Mouse (Mus musculus): ENCODE data around the gene Ush2a. TPM values are rescaled to one million over a fixed set of nuclear protein-coding genes. Genes with fewer than 3 reads are reported as not detected.

The Ush2a gene
- polyA plus RNA-seq (2016; fragmentation: Nextera tagmentation; extraction: Ambion mirVana) = 0.01 and 0.09 TPM in 2 replicates

DNA sequence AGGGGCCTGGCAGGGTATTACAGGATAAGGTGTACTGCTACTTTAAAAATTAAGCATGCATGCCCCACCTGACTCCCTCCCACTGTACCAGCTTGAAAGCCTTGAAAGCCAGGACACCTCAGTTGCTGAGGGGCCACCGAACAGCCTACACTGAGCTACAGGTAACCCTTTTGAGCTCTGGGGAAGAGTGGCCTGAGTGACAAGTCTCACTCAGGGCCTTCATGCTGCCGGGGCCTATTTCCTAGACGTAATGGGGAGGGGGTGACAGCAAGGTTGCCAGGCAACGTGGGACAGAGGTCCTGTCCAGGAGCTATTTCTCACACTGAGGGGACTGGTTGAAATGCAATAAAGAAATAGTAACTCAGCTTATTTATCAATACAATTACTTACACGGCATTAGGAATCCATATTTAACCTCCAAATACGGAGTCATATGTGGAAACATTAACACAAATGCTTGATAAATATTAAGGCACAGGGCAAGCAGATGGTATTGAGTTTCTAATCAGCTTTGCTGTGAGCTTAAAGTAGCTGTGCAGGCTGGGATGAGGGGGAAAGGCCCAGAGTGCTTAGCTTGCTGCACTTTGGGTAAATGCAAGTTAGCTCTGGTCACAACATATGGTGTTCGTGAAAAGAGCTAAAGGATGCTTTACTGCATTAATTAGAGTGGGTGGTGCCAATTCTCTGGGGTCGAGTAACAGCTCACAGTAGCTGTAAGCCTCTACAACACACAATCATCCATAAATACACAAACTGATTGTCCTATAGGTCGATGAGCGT, at the start of gene Ush2a:
Ush2a (plus strand) TSS at position 121 of the 780 bp plus-strand sequence.
- Histone ChIP-seq H3K27ac (replicated peaks) (no peak within 1 kb of the TSS), H3K36me3 (replicated peaks) (no peaks in the 10 kb centered on the region), H3K9me3 (no peaks in the 10 kb centered on the region), H3K27me3 (replicated peaks; ENCODE audit: low read depth, poor library complexity, severe bottlenecking) (no peaks in the 10 kb centered on the region; the same call in 1 of the 2 replicates), H3K4me3 (no peak within 1 kb of the TSS), H3K4me1 (peaks cover 28% of the 10 kb centered on the region)
- DNase-seq (ENCODE audit: low spot score) = no peak
- WGBS = 65% methylated on average over 10 of the region's 10 CpGs

DNA sequence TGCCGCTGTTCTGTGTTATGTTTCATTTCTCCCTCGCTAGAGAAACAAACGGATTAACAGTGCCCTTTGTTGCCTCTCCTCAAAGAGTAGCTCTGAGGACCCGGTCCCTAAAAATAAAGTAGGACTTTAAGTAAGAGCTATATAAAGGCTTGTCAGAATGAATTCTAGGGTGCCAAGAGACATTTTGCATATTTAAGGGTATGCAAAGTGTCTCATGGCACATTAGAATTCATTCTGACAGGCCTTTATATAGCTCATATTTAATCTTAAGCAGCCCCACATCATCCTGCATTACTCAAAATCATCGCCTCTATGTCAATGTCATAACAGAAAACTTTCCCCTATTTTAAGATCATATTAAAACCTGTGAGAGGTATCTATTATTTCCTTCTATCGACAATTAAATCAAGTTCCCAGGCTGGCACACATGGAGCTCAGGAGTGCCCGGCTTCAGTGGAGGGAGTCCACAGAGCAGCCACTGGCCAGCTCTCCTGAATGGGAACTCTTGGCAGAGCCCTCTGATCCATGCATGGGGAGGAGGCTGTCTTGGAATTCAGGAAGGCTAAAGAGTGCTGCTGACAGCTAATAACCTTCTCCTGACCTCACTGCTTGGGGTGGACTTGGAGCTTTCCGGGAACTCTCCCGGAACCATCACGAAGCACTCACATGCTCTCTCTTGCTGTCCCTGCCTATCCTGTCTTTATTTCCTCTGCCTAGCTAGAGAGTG, 46.8 kb upstream of the Ush2a start:
- no peak overlapping the region for H3K27ac ChIP-seq (replicated peaks)
- no peak overlapping the region for H3K4me3 ChIP-seq
- no peaks in the 10 kb centered on the region for H3K36me3 ChIP-seq (replicated peaks)
- DNase-seq (ENCODE audit: low spot score) = no peak
- no peaks in the 10 kb centered on the region for H3K9me3 ChIP-seq
- 64% methylated on average over 10 of the region's 10 CpGs for WGBS
- no peaks in the 10 kb centered on the region for H3K27me3 ChIP-seq (replicated peaks; ENCODE audit: low read depth, poor library complexity, severe bottlenecking)
- H3K4me1 ChIP-seq = peaks cover 4% of the 10 kb centered on the region; the same call in 1 of the 2 replicates

DNA sequence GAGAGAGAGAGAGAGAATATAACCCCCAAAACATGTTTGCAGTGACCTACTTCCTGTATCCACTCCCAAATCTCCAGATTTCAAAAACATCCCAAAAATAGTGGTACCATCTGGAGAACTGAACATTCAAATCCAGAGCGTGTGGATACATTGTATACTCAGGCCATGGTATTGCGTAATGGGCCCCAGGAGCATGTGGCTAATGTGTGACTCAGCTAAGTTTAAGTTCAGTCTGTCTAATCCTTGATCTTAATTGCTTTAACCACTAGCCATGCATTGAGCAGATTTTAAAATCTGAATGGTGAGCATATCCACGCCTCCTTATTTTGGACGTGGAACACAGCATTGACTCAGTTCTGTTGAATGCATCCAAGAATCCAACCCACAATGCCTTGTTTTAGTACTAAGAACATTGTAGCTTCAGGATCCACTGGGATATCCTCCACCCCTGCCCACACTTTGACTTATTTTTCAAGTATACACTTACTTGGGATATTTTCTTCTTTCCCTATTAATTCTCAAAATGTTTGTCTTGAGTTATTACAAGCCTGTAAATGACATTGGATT, 40.5 kb upstream of the Ush2a start:
- Histone ChIP-seq H3K36me3 (replicated peaks) (no peaks in the 10 kb centered on the region), H3K4me3 (no peak overlapping the region), H3K4me1 (no peaks in the 10 kb centered on the region), H3K27ac (replicated peaks) (no peak overlapping the region), H3K27me3 (replicated peaks; ENCODE audit: low read depth, poor library complexity, severe bottlenecking) (no peaks in the 10 kb centered on the region), H3K9me3 (no peaks in the 10 kb centered on the region)
- WGBS = 91% methylated on average over 4 of the region's 4 CpGs
- no peak for DNase-seq (ENCODE audit: low spot score)

DNA sequence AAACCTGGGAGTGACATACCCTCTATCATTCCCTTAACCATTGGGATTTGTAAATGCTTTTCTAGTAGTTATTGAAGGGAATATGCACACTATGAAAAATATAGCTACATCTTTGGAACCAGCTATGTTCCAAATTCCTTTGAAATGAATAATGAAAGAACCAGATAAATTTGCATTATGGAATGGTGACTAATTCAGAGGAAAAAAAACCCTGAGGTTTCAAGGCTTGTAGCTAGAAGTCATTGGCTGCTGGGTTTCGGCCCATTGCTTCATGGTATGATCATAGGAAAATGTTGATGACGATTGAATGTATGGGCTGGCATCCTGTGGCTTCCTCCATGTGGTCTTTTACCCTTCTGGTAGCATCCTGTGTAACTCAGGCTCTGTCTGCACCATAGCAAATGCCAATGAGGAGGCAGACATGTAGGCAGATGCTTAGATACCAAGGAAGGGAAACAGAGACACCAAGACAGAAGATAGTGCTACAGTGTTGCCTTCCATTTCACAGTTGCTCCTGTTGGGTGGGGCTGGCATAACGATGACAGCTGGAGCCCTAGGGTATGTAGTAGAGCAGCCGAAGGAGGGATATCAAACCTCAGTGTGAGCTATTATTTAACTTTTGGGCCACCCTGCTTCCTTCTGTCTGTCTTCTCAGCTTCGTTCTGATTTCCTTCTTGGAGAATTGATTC, 28.6 kb upstream of the Ush2a start:
- Histone ChIP-seq H3K36me3 (replicated peaks) (no peaks in the 10 kb centered on the region), H3K27me3 (replicated peaks; ENCODE audit: low read depth, poor library complexity, severe bottlenecking) (no peaks in the 10 kb centered on the region), H3K27ac (replicated peaks) (no peak overlapping the region), H3K9me3 (no peaks in the 10 kb centered on the region), H3K4me1 (no peaks in the 10 kb centered on the region), H3K4me3 (no peak overlapping the region)
- 92% methylated on average over 5 of the region's 5 CpGs for WGBS
- no peak for DNase-seq (ENCODE audit: low spot score)

DNA sequence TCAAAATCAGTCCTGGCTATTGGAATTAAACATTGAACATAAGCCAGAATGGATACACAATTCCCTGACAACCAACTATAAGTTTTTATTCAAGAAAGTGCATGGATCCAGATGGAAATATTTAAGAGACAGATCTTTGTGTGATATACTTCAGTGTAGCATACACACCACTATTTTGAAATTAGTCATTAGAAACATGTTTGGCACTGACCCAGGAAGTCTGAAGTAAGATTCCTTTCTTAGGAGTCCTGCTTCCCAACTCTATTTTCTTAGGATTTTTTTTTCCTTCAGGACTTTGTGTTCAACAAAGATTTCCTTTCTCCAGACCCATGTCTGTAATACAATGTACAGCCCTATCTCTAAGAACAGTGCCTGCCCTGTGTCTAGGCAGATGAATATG, 23.2 kb upstream of the Ush2a start:
- no peak overlapping the region for H3K27ac ChIP-seq (replicated peaks)
- no peaks in the 10 kb centered on the region for H3K27me3 ChIP-seq (replicated peaks; ENCODE audit: low read depth, poor library complexity, severe bottlenecking)
- H3K4me1 ChIP-seq = no peaks in the 10 kb centered on the region; the same call in 1 of the 2 replicates
- DNase-seq (ENCODE audit: low spot score) = no peak
- H3K36me3 ChIP-seq (replicated peaks) = no peaks in the 10 kb centered on the region
- H3K4me3 ChIP-seq = no peak overlapping the region
- H3K9me3 ChIP-seq = no peaks in the 10 kb centered on the region

DNA sequence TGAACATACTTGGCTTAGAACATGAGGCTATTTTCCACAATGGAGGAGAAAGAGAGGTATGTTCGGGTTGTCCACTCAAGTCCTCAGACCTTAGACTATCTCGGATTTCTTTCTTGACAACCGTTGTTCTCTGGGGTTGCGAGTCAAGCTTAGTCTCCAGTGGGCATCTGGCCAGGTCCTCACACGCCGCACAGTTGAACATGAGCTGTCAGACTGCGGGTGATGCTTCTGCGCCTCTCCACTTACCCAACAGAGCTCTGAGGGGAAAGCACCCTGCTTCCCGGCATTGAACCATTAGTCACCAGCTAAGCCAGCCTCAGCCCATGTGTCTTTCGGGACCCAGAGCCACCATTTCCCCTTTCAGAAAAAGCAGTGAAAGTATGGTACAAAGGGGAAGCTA, 20.1 kb upstream of the Ush2a start:
- H3K27ac ChIP-seq (replicated peaks) = no peak overlapping the region
- no peaks in the 10 kb centered on the region for H3K36me3 ChIP-seq (replicated peaks)
- no peaks in the 10 kb centered on the region for H3K27me3 ChIP-seq (replicated peaks; ENCODE audit: low read depth, poor library complexity, severe bottlenecking)
- H3K9me3 ChIP-seq = no peaks in the 10 kb centered on the region
- peaks cover 3% of the 10 kb centered on the region for H3K4me1 ChIP-seq
- WGBS = 94% methylated on average over 10 of the region's 10 CpGs
- H3K4me3 ChIP-seq = no peak overlapping the region
- DNase-seq (ENCODE audit: low spot score) = no peak

DNA sequence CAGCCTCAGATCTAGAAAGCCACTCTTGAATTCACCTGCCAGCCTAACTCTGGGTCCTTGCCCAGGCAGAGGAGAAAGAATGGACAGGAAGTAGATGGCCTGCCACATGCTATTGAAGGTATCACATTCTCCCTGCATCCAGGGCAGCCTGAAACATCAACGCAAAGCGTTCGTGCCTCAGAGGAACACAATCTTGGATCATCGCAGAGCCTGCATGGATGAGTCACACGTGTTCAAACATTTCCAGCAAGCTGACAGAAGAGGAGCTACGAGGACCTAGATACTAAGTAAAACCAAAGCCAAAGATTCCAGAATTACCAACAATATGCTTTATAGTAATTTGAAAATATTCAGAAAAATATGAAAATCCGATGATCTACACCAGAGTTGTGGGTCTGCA, 4.3 kb upstream of the Ush2a start:
- H3K27ac ChIP-seq (replicated peaks) = no peak overlapping the region
- H3K9me3 ChIP-seq = no peaks in the 10 kb centered on the region
- H3K4me1 ChIP-seq = peaks cover 21% of the 10 kb centered on the region
- DNase-seq (ENCODE audit: low spot score) = no peak
- H3K4me3 ChIP-seq = no peak overlapping the region
- H3K36me3 ChIP-seq (replicated peaks) = no peaks in the 10 kb centered on the region
- 89% methylated on average over 7 of the region's 7 CpGs for WGBS
- no peaks in the 10 kb centered on the region; the same call in 1 of the 2 replicates for H3K27me3 ChIP-seq (replicated peaks; ENCODE audit: low read depth, poor library complexity, severe bottlenecking)

DNA sequence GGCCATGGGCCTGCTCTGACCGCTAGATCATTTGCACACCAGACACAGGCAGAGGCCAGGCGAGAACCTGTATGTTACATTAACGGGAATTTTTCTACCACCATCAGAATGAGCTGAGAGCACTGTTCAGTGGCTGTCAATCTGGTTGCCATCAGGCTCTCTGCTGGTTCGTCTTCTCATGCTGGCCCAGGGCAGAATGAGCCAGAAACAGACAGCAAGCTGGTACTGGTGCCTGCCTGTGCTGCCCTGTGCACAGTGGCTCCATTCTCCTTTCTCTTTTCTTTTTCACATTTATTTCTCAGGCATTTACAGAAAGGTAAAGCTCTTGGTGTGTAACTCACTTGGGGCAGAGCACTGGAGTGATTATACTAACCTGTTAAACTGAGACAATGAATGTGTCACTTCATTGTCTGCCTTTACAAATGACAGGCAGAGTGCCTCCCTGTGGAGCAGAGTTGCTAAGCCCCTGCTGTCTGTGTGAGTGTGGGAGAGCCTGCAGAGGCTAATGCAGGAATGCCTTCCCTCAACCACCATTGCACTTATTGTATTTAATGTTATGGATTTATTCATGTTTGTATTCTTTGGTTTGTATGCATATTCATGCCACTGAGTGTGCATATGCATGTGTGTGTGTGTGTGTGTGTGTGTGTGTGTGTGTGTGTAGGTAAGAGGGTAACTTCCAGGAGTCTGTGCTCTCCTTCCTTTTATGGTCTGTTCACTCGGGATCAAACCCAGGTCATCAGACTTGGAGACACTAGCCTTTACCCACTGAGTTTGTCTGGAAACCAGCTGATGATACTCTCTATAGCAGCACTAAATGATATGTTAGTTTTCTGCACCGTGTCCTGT, 1.3 kb upstream of the Ush2a start:
- H3K36me3 ChIP-seq (replicated peaks) = no peaks in the 10 kb centered on the region
- H3K4me1 ChIP-seq = peaks cover 28% of the 10 kb centered on the region
- no peaks in the 10 kb centered on the region; the same call in 1 of the 2 replicates for H3K27me3 ChIP-seq (replicated peaks; ENCODE audit: low read depth, poor library complexity, severe bottlenecking)
- 61% methylated on average over 6 of the region's 6 CpGs for WGBS
- no peaks in the 10 kb centered on the region for H3K9me3 ChIP-seq
- no peak for DNase-seq (ENCODE audit: low spot score)
- no peak overlapping the region for H3K27ac ChIP-seq (replicated peaks)
- H3K4me3 ChIP-seq = no peak overlapping the region

DNA sequence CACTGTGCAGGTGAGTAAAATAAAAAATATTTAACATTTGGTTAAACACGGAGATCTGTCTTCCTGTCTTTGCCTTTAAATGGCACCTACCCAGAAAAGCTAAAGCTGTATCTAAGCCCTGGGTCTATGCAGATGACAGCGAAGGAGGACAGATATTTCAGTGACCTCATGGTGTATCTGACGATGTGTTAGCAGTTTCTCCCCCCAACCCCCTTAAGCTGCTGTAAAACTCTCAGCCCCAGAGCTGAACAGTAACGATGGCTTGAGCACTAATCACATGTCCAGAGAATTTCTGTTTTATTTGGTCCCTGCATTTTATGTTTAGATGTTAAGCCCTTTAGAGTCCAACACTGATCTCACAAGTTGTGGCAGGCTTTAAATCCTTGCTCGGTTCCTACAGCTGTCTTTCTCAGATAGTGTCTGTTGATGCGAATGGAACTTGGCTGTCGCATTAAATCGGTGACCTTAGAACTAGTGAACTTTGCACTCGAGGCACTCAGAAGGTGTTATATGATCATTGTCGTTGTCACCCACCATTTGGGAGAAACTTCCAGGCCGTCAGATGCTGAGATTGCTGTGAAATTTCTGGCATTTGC, 5.4 kb downstream of the Ush2a start:
- Histone ChIP-seq H3K27me3 (replicated peaks; ENCODE audit: low read depth, poor library complexity, severe bottlenecking) (no peaks in the 10 kb centered on the region), H3K9me3 (no peaks in the 10 kb centered on the region), H3K27ac (replicated peaks) (no peak overlapping the region), H3K4me3 (no peak overlapping the region), H3K4me1 (peaks cover 10% of the 10 kb centered on the region), H3K36me3 (replicated peaks) (no peaks in the 10 kb centered on the region)
- WGBS = 77% methylated on average over 11 of the region's 11 CpGs
- DNase-seq (ENCODE audit: low spot score) = no peak

DNA sequence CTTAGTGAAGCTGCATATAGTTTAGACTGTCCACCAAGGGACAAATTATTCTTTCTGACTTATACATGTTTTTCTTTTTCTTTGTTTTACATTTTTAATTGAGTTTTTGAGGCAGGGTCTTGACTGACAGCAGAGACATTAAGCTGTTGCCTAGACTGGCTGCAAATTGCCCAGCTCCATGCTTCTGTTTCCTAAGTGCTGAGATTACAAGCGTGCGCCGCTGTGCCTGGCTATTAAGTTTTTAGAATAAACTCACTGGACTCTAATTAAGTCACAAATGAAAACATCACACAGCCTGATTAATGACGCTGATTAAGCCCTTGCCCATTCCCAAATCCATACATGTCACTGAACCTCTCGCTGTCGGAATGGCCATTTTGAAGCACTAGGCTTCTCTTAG, 7.2 kb downstream of the Ush2a start:
- Histone ChIP-seq H3K4me1 (no peaks in the 10 kb centered on the region), H3K36me3 (replicated peaks) (no peaks in the 10 kb centered on the region), H3K4me3 (no peak overlapping the region), H3K27me3 (replicated peaks; ENCODE audit: low read depth, poor library complexity, severe bottlenecking) (no peaks in the 10 kb centered on the region), H3K27ac (replicated peaks) (no peak overlapping the region), H3K9me3 (no peaks in the 10 kb centered on the region)
- no peak for DNase-seq (ENCODE audit: low spot score)
- 83% methylated on average over 6 of the region's 6 CpGs for WGBS

DNA sequence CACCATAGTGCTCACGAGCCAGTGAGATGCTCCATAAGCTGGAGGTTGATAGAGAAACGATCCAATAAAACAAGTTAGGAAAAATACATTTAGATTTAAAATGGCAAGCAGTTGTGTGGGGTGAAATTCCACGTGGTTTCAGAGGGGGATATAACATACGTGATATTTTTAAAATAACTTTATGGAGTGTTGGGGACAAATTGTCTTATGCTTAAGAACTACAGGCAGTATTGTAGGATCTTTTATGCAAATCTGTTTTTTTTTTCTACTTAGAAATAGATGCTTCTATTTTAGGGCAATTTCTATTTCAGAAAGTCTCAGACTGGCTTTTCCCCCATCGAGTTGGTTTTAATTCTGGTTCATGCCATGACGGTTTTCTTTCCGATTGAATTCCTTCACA, 51.5 kb downstream of the Ush2a start:
- no peaks in the 10 kb centered on the region for H3K27me3 ChIP-seq (replicated peaks; ENCODE audit: low read depth, poor library complexity, severe bottlenecking)
- no peaks in the 10 kb centered on the region for H3K9me3 ChIP-seq
- DNase-seq (ENCODE audit: low spot score) = no peak
- no peaks in the 10 kb centered on the region for H3K4me1 ChIP-seq
- H3K4me3 ChIP-seq = no peak overlapping the region
- WGBS = 92% methylated on average over 7 of the region's 7 CpGs
- H3K27ac ChIP-seq (replicated peaks) = no peak overlapping the region
- no peaks in the 10 kb centered on the region for H3K36me3 ChIP-seq (replicated peaks)

All from embryonic facial prominence, embryonic 10.5 days (tissue).